Mouse (Mus musculus): ENCODE data around the gene Ulk4.

Gene Ulk4

DNA sequence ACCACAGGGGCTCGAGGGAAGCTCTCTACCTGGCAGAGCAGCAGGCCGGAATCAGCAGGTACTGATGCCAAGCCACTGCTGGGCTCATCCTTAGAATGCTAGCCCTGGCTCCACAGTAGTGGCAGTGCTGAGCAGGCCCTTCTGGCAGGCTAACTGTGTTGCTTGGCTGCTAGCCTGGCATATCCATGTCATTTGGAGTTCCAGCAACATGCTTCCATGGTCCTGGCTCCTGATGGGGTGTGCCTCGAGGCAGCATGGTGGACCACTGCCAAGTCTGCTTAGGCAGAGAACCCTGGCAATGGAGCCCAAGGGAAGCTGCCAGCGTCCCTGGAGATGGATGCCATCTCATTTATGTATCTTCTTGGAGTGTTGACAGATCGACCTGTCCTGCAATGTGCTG is 169.4 kb downstream of the Ulk4 start:
- no peak for DNase-seq (ENCODE audit: low read depth, low spot score)

DNA sequence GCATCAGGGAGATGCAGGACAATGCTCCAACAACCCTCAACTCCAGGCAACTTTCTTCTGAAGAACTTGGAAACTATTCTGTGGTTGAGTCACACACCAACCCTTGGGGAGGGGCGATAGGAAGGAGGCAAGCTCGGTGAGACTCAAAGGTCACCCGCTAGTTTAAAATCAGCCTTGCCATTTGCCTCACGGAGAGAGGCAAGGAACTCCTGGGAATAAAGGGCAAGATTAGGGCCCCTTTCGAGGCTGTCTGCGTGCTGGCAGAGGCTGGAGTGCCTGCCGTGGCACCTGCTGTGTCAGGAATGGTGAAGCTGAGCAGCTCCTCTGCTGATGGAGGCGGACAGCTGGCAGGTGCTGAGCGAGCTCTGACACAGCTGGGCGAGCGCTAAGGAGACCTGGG is 169.9 kb downstream of the Ulk4 start:
- no peak for DNase-seq (ENCODE audit: low read depth, low spot score)

- DNase-seq (ENCODE audit: low read depth, low spot score): no peak
These were observed 175.5 kb downstream of the Ulk4 start for GRCm38 (mm10) chr9:121101516-121101915.

DNA sequence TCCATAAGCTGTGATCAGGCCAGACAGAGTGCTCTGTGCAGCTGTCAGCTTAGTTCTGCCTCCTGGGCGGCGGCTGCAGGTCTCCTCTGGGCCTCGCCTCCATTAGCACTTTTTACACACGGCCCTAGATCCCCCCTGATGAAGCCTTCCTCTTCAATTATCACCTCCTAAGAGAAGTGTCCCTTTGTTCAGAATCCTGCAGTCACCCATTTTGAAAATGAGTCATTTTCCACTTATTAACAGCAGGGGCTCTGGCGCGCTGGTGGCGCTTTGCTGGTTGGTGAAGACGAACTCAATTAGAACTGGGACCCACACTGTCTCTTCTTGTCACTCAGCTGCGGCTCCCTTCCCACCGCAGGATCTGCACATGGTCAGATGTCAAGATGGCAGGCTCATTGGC is 177.5 kb downstream of the Ulk4 start:
- DNase-seq (ENCODE audit: low read depth, low spot score): no peak

DNA sequence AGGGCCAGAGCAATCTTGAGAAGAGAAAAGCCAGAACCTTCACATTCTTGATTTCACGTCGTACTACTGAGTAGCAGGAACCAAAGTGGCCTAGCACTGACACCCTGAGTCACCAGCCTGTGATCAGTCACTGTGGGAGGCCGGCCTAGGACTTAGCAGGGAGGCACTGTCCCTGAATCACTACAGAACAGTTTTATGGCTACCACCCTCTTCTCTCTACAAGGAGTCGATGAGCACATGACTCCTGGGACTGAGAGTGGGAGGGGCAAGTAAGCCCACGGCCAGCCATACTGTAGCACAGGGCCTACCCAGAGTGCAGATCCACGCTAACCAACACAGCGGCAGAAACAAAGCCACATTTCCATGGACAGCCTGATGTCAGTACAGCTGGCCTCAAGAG is 183.2 kb downstream of the Ulk4 start:
- DNase-seq (ENCODE audit: low read depth, low spot score): no peak

DNA sequence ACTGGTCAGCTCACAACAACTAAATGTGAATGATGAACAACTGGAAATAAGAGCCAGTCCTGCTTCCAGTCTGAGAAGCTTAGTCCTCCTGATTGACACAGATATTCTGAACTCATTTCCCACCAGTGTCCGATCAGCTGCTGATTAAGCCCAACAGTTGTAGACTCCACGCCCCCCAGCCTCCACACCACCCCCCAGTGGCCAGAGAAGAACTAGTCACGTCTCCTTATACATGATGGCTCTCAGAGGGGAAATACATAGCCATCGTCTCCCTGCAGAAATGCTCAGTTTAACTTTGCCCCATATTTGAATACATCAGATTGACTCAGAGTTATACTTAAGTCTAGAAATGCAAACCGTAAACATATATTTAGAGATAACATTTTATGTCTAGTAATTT is 184.4 kb downstream of the Ulk4 start:
- DNase-seq (ENCODE audit: low read depth, low spot score): no peak

DNA sequence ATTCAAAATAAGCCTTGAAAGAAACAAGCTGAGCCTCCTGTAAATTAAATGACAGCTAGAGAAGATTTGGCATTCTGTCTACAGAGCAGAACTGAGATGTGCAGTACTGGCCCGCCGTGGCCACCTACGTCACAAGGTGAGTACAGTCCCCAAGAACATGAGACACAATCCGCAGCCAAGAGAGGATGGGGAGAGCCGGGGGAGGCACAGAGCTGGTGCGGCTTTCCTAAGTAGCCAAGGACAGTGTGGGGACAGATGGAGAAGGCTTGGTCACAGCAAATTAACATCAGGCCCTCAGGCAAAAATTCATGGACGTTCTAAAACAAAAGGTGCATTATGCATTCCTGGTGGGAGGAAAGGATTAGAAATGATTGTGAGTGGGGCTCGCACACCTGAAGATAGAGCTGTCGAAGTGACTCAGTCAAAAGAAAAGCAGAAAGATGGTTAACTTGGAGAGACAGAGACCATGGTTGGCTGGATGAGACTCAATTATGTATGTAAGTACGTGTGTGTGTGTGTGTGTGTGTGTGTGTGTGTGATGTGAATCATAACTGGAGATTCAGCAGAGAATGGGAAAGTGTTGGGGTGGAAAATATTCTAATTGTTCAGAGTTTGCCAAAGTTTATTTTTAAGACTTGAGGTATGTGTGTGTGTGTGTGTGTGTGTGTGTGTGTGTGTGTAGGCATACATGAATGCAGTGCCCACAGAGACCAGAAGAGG is 185.8 kb downstream of the Ulk4 start:
- DNase-seq (ENCODE audit: low read depth, low spot score): no peak

GRCm38 (mm10) chr9:121087661-121088060 is 189.3 kb downstream of the Ulk4 start:
- DNase-seq (ENCODE audit: low read depth, low spot score): no peak

GRCm38 (mm10) chr9:121084191-121084590 is 192.8 kb downstream of the Ulk4 start:
- DNase-seq (ENCODE audit: low read depth, low spot score): no peak

DNA sequence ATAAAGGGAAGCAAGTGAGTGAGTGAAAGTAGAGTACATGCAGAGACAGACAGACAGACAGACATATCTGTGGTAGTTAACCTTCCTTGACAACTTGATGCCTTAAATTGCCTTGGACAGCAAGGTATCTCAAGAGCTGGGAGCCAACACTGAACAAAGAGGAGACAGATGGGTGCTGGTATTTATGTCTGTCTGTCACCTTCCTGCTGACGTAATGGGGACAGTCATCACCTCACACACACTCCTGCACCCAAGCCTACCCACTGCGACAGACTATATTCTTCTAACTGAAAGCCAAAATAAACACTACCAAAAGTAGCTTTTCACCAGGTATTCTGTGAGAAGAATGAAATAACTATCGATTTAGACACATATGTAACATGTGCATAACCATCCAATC is 196.2 kb downstream of the Ulk4 start:
- DNase-seq (ENCODE audit: low read depth, low spot score): no peak

DNA sequence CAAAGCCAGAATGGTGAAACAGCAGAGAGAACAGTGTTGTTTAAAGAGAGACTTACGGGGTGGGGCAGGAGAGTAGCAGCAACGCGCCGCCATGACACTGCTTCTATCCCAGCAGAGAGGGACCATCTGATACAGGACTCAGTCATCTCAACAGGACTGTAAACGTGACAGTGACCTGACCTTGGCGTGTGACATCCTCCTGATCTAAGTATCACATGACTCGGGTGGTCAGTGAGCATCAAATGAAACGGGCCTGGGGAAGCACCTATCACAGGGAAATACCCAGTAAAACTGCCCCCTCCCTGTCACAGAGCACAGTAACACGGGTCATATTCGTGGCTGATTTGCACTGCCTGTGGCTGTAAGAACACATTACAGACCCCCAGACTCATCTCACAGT is 196.6 kb downstream of the Ulk4 start:
- DNase-seq (ENCODE audit: low read depth, low spot score): no peak

GRCm38 (mm10) chr9:121079388-121080088 is 197.5 kb downstream of the Ulk4 start:
- no peak for DNase-seq (ENCODE audit: low read depth, low spot score)

GRCm38 (mm10) chr9:121076291-121076690 is 200.7 kb downstream of the Ulk4 start:
- DNase-seq (ENCODE audit: low read depth, low spot score): no peak

- no peak for DNase-seq (ENCODE audit: low read depth, low spot score)
These were observed 201.8 kb downstream of the Ulk4 start for GRCm38 (mm10) chr9:121075246-121075645.

- no peak for DNase-seq (ENCODE audit: low read depth, low spot score)
These were observed 202.3 kb downstream of the Ulk4 start for GRCm38 (mm10) chr9:121074726-121075125.

DNA sequence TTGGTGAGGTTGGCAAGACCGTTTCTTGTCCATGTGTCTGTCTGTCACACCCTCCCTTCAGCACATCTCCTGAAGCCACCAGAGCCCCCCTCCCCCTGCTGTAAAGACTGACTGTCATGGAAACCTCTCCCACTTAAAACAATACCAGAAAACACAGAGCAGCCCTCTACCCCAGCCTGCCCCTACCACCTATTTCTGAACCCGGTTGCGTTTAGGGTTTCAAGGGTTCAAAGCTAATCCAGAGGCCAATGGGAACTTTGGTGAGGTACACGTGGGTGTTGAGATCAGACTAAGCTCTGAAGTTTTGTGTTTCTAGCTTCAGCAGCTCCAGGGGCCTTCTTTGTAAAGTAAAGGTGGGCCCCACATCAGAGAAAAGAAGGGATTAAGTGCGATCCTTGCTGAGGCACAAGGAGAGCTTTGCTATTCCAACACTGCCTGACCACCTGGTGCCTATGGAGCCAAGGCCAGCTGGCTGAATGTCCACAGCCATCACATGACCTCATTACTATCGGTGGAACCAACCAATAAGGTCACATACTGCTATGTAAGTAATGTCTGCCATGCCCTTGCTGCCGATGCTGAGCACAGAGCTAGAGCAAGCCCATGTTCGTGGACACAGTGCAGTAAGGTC is 204.8 kb downstream of the Ulk4 start:
- DNase-seq (ENCODE audit: low read depth, low spot score): no peak

DNA sequence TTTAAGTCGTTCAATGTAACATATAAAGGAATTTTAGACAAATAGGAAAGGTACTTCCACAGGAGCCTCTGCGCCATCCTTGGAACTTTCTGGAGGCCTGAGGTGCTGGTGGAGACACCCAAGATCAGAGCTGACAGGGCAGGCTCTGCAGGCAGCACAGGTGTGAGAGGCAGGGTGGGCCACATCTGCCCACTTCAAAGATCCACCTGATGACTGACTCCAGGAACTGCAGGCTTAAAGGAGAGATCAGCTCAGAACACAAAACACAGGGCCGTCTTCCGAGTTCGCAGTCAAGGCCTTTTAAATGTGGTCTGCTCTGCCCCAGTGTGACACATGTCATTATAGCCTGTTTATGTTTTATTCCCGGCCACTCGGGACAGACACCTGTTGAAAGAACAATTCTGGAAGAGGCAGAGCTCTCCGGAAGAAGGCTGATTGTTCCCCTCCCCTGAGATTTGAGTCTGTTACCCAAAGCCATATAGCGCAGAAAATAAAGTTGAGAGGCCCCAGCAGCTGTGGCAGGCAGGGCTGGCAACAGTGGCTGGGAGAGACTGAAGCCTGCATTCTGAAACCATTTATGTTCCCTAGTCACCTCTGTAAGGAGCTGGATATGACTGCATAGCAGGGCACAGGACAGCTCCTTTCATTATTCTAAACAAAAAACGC is 205.4 kb downstream of the Ulk4 start:
- DNase-seq (ENCODE audit: low read depth, low spot score): no peak

GRCm38 (mm10) chr9:121071050-121071449 is 205.9 kb downstream of the Ulk4 start:
- no peak for DNase-seq (ENCODE audit: low read depth, low spot score)

GRCm38 (mm10) chr9:121068115-121068514 is 208.9 kb downstream of the Ulk4 start:
- DNase-seq (ENCODE audit: low read depth, low spot score): no peak

- no peak for DNase-seq (ENCODE audit: low read depth, low spot score)
These were observed 210.0 kb downstream of the Ulk4 start for GRCm38 (mm10) chr9:121067043-121067442.

- no peak for DNase-seq (ENCODE audit: low read depth, low spot score)
These were observed 211.5 kb downstream of the Ulk4 start for GRCm38 (mm10) chr9:121065383-121065978.
